In genomic region chr13:22040464-22041141, GRCm38 (mm10) we compare ENCODE assay signal across 8 mouse cellular contexts. TPM values are rescaled to one million over a fixed set of nuclear protein-coding genes. Genes with fewer than 3 reads are reported as not detected.
DNase-seq lines count a peak whose midpoint lies in the region; ATAC-seq and TF ChIP-seq lines count a peak whose summit lies in the region.

No protein-coding gene starts in this region.

- no peak for TF ChIP-seq POLR2A in lung, adult 2 months (IDR thresholded peaks at IDR 0.05; ENCODE audit: borderline replicate concordance, extremely low read depth, low read depth, low read length)

- H3K27ac ChIP-seq in hindbrain, embryonic 10.5 days: peak overlapping the region; percentile 94

- no peaks in the 10 kb centered on the region for H3K9me3 ChIP-seq in hindbrain, embryonic 10.5 days

- 2% methylated on average over 24 of the region's 24 CpGs for WGBS in lung, adult 2 months
- WGBS in hindbrain, embryonic 10.5 days: under 1% methylated on average over 24 of the region's 24 CpGs

- no peaks in the 10 kb centered on the region for H3K27me3 ChIP-seq in hindbrain, embryonic 10.5 days (ENCODE audit: insufficient read depth, poor library complexity, severe bottlenecking)

- no peak for TF ChIP-seq CTCF in lung, adult 2 months (IDR thresholded peaks at IDR 0.05; ENCODE audit: insufficient read depth, low read length)

- peak; percentile 19 for ATAC-seq in megakaryocyte-erythroid progenitor cell, adult 5-6 weeks (replicated peaks; ENCODE audit: low FRiP score, low TSS enrichment, poor library complexity, severe bottlenecking)

- peak overlapping the region; percentile 55 for H3K4me3 ChIP-seq in lung, adult 2 months (replicated peaks; ENCODE audit: extremely low read depth, low read depth, low read length)
- peak overlapping the region; percentile 57 for H3K4me3 ChIP-seq in hindbrain, embryonic 10.5 days

- H3K4me1 ChIP-seq in lung, adult 2 months (ENCODE audit: control insufficient read depth, insufficient read depth, low read length): peaks cover 7% of the 10 kb centered on the region; the same call in 1 of the 2 replicates
- peaks cover 46% of the 10 kb centered on the region for H3K4me1 ChIP-seq in hindbrain, embryonic 10.5 days (replicated peaks)

- DNase-seq in lung, adult 2 months: no peak
- DNase-seq in lung, postnatal 36 days: no peak
- DNase-seq in c-Kit-negative CD71-positive TER-119-positive erythroid progenitor cells, embryonic 14.5 days (ENCODE audit: low read depth, low spot score): peak; percentile 71
- DNase-seq in hindbrain, embryonic 10.5 days (ENCODE audit: low spot score): peak; percentile 63
- no peak for DNase-seq in frontal cortex, postnatal 25 days (ENCODE audit: low spot score in 2 of 2)
- no peak for DNase-seq in urinary bladder, postnatal 4 days (ENCODE audit: low spot score in 2 of 2)
- DNase-seq in frontal cortex, adult 2 months (ENCODE audit: extremely low spot score in 1 of 2, low spot score in 1 of 2): no peak

- no peaks in the 10 kb centered on the region for H3K36me3 ChIP-seq in hindbrain, embryonic 10.5 days

RNA-seq across cellular contexts. Expression of gene Hist1h4i, which starts 0.6 kb away (rescaled TPM):
- 5.1 and 5.2 TPM in 2 replicates for polyA plus RNA-seq in lung, adult 2 months (2012; rRNA removed)
- 33.6 and 41.8 TPM in 2 replicates for polyA plus RNA-seq in hindbrain, embryonic 10.5 days (2016; fragmentation: Nextera tagmentation; extraction: Ambion mirVana)
- 56.5 and 110 TPM in 2 replicates for total RNA-seq in megakaryocyte-erythroid progenitor cell, adult 5-6 weeks (2014; fragmentation: Nextera tagmentation)
- 136 and 141 TPM in 2 replicates for total RNA-seq in megakaryocyte-erythroid progenitor cell, adult 5-6 weeks (2017)
- polyA plus RNA-seq in frontal cortex, adult 2 months (2012; rRNA removed): 12.2 and 13.3 TPM in 2 replicates

RNA-seq across cellular contexts. Expression of gene Hist1h2ag, which starts 2.1 kb away (rescaled TPM):
- polyA plus RNA-seq in lung, adult 2 months (2012; rRNA removed): 0.54 and 1.1 TPM in 2 replicates
- 63.1 and 65.4 TPM in 2 replicates for polyA plus RNA-seq in hindbrain, embryonic 10.5 days (2016; fragmentation: Nextera tagmentation; extraction: Ambion mirVana)
- total RNA-seq in megakaryocyte-erythroid progenitor cell, adult 5-6 weeks (2014; fragmentation: Nextera tagmentation): 19.5 and 69.6 TPM in 2 replicates
- total RNA-seq in megakaryocyte-erythroid progenitor cell, adult 5-6 weeks (2017): 882 and 1,306 TPM in 2 replicates
- polyA plus RNA-seq in frontal cortex, adult 2 months (2012; rRNA removed): 0.36 and 0.38 TPM in 2 replicates

RNA-seq across cellular contexts. Expression of gene Hist1h2bj, which starts 2.4 kb away (rescaled TPM):
- 1.8 and 3.5 TPM in 2 replicates for polyA plus RNA-seq in lung, adult 2 months (2012; rRNA removed)
- polyA plus RNA-seq in hindbrain, embryonic 10.5 days (2016; fragmentation: Nextera tagmentation; extraction: Ambion mirVana): 12.6 and 15.5 TPM in 2 replicates
- total RNA-seq in megakaryocyte-erythroid progenitor cell, adult 5-6 weeks (2014; fragmentation: Nextera tagmentation): 238 and 405 TPM in 2 replicates
- total RNA-seq in megakaryocyte-erythroid progenitor cell, adult 5-6 weeks (2017): 313 and 664 TPM in 2 replicates
- 0.78 and 1.6 TPM in 2 replicates for polyA plus RNA-seq in frontal cortex, adult 2 months (2012; rRNA removed)

RNA-seq across cellular contexts. Expression of gene Hist1h2bk, which starts 4.9 kb away (rescaled TPM):
- polyA plus RNA-seq in lung, adult 2 months (2012; rRNA removed): 0.74 and 3.1 TPM in 2 replicates
- 6.6 and 6.9 TPM in 2 replicates for polyA plus RNA-seq in hindbrain, embryonic 10.5 days (2016; fragmentation: Nextera tagmentation; extraction: Ambion mirVana)
- total RNA-seq in megakaryocyte-erythroid progenitor cell, adult 5-6 weeks (2014; fragmentation: Nextera tagmentation): 142 and 423 TPM in 2 replicates
- total RNA-seq in megakaryocyte-erythroid progenitor cell, adult 5-6 weeks (2017): 812 and 1,118 TPM in 2 replicates
- 0.36 and 0.65 TPM in 2 replicates for polyA plus RNA-seq in frontal cortex, adult 2 months (2012; rRNA removed)

RNA-seq across cellular contexts. Expression of gene Hist1h2ah, which starts 5.2 kb away (rescaled TPM):
- 0.87 and 1.8 TPM in 2 replicates for polyA plus RNA-seq in lung, adult 2 months (2012; rRNA removed)
- polyA plus RNA-seq in hindbrain, embryonic 10.5 days (2016; fragmentation: Nextera tagmentation; extraction: Ambion mirVana): 5.5 and 11.0 TPM in 2 replicates
- 11.1 TPM in 1 of 2 replicates, not detected in the other for total RNA-seq in megakaryocyte-erythroid progenitor cell, adult 5-6 weeks (2014; fragmentation: Nextera tagmentation)
- total RNA-seq in megakaryocyte-erythroid progenitor cell, adult 5-6 weeks (2017): 482 and 578 TPM in 2 replicates
- polyA plus RNA-seq in frontal cortex, adult 2 months (2012; rRNA removed): 0.80 TPM in 1 of 2 replicates, not detected in the other

Comparison
In these comparisons a context has a peak if more than half of its experiments do, and no peak if none do; other contexts are left out.
1. DNase-seq: peak in c-Kit-negative CD71-positive TER-119-positive erythroid progenitor cells, embryonic 14.5 days (single experiment) and hindbrain, embryonic 10.5 days (single experiment); none in lung, adult 2 months (single experiment), lung, postnatal 36 days (single experiment), frontal cortex, postnatal 25 days (0 of 2), urinary bladder, postnatal 4 days (0 of 2) and frontal cortex, adult 2 months (0 of 2).
2. RNA of gene Hist1h2ag, which starts 2.1 kb away (polyA plus RNA-seq): 63.1 to 65.4 TPM in hindbrain, embryonic 10.5 days; 0.54 to 1.1 TPM in lung, adult 2 months and 0.36 to 0.38 TPM in frontal cortex, adult 2 months; every median in the first group is over 10 times any median in the second.